Comparison of ENCODE assay signal across 23 mouse cellular contexts in the genomic region with DNA sequence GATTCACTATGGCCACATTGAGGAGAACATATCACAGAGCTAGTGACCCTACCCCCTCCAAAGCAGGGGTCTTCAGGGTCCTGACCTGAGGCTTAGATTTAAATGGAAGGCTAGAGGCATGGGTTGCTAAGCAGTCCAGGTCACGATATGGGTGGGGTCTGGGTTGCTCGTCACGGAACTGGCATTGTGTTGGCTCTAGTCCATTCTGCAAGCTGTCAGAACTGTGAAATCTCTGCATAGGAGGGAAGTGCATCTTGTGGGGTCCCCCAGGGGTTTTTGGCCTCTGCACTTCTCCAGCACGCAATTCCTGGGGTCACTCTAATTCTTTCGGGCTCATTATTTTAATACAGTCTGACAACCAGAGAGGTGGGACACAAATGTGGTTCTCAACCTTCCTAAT.
"Had no signal": no experiment of that assay in that cellular context is flagged by ENCODE, and none has a peak within 500 bp of the region (broad histone marks: within the 10 kb centered on the region; RNA-seq: fewer than 3 reads in every experiment).

No protein-coding gene starts in this region.

- H3K4me3 ChIP-seq: limb, embryonic 13.5 days; liver, embryonic 12.5 days; liver, embryonic 15.5 days; lung, embryonic 15.5 days; megakaryocyte, embryonic 14.5 days; neural tube, embryonic 12.5 days; neural tube, embryonic 15.5 days had no signal

- H3K27me3 ChIP-seq: limb, embryonic 13.5 days; liver, embryonic 12.5 days; liver, embryonic 15.5 days; lung, embryonic 15.5 days; megakaryocyte, embryonic 14.5 days; neural tube, embryonic 12.5 days; neural tube, embryonic 15.5 days had no signal

- H3K4me2 ChIP-seq: limb, embryonic 13.5 days; liver, embryonic 12.5 days; liver, embryonic 15.5 days; lung, embryonic 15.5 days; neural tube, embryonic 12.5 days; neural tube, embryonic 15.5 days had no signal

- H3K36me3 ChIP-seq: limb, embryonic 13.5 days; liver, embryonic 12.5 days; liver, embryonic 15.5 days; lung, embryonic 15.5 days; neural tube, embryonic 12.5 days; neural tube, embryonic 15.5 days had no signal

- H3K27ac ChIP-seq: limb, embryonic 13.5 days; liver, embryonic 12.5 days; liver, embryonic 15.5 days; neural tube, embryonic 12.5 days; stomach, postnatal 0 days had no signal

- H3K9ac ChIP-seq: limb, embryonic 13.5 days; liver, embryonic 12.5 days; liver, embryonic 15.5 days; lung, embryonic 15.5 days; neural tube, embryonic 12.5 days; neural tube, embryonic 15.5 days had no signal

- DNase-seq: kidney, adult 18-20 months; kidney, adult 9 months; kidney, postnatal 14 days; kidney, postnatal 4 days; left cerebral cortex, postnatal 4 days; liver; lung, adult 18-20 months; lung, postnatal 10 days; lung, postnatal 36 days; right cerebral cortex, adult 18-20 months; right cerebral cortex, postnatal 14 days; right cerebral cortex, postnatal 4 days; thymus, adult 2 months; thymus, postnatal 14 days; thymus, postnatal 4 days had no signal

- ATAC-seq: liver, embryonic 12.5 days had no signal

- H3K4me1 ChIP-seq: liver, embryonic 12.5 days; liver, embryonic 15.5 days; megakaryocyte, embryonic 14.5 days had no signal

- H3K9me3 ChIP-seq: limb, embryonic 13.5 days; liver, embryonic 15.5 days; lung, embryonic 15.5 days; neural tube, embryonic 12.5 days; neural tube, embryonic 15.5 days had no signal
